Mouse (Mus musculus) G1E-ER4 (cell line): Measurements from ENCODE around the gene Itpkb. TPM values are rescaled to one million over a fixed set of nuclear protein-coding genes. Genes with fewer than 3 reads are reported as not detected.

Experiments used
- GATA1 ChIP-seq: IDR thresholded peaks from one replicate; pipeline ENCODE4 v1.8.0; 2012; ENCODE audit warnings: low read length, inconsistent platforms
- polyA plus RNA-seq: library from polyadenylated mRNA; stranded (reverse); fragments of >175 nt; gene quantifications from 2 replicates; pipeline ENCODE4 v1.2.3, GENCODE M21; 2012

The Itpkb gene
- polyA plus RNA-seq, 1 experiment = 19.6 TPM

DNA sequence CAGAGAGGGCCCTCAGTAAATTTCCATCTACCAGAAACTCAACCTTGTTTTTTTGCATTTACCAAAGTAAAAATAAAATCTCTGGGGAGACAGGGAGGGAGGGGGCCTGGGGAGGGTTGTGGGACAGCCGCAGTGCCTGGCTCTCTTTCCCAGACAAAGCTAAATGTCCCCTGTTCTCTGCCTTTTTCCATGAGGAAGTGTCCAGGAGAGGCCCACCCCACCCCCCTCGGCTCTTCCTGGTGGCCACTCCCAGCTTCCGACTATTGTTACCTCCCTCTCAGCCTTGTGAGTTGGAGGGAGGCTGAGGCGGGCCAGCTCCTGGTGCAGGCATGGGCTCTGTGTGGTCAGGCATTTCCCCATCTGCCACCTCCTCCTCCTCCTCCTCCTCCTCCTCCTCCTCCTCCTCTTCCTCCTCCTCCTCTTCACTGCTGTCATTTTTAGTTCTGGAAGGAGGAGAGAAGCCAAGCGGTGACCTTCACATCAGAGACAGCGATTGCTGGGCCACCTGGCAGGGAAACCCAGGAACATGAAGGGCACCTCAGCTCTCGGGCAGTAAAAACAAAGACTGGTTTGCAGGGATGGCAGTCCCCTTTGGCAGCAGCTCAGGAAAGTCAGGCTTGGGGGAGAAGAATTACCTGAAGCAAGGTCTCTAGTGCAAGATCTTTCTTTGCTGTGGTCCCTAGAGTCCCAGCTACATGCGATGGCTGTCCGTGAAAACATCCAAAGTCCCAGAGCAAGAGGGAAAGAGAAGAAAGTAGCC is 75.5 kb downstream of the Itpkb start:
- no peak for TF ChIP-seq GATA1

DNA sequence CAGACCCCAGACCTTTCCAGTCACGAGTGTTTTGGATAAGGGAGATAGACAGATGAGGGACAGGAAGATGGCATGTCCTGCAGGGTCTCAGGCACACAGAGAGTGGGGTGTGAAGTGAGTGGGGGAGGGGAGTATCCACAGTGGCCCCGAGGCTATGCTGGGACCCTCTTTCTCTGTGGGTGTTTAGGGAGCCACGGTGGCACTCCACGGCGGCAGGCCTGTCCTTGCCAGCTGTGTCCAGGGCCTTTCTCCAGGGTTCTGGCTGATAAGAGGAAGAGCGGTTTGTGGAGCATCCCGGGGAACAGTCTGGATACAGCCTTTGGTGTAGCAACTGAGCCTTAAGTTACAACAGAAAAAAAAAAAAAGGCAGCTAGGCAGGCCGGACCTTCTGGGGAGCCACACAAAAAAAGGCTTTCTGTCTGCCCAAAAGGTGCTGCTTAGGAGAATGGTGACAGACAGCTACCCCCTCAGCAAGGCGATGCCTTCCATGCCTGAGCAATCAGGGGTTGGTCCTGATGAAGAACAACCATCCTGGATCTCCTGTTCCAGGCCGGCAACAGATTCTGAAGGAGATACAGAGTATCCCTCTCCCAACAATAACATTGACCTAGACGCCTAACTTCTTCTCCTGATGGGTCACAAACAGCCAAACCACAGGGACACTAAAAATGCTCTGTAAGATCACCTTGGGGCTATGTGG is 76.2 kb downstream of the Itpkb start:
- no peak for TF ChIP-seq GATA1

GRCm38 (mm10) chr1:180407171-180407671 is 76.9 kb downstream of the Itpkb start:
- TF ChIP-seq GATA1 = no peak

DNA sequence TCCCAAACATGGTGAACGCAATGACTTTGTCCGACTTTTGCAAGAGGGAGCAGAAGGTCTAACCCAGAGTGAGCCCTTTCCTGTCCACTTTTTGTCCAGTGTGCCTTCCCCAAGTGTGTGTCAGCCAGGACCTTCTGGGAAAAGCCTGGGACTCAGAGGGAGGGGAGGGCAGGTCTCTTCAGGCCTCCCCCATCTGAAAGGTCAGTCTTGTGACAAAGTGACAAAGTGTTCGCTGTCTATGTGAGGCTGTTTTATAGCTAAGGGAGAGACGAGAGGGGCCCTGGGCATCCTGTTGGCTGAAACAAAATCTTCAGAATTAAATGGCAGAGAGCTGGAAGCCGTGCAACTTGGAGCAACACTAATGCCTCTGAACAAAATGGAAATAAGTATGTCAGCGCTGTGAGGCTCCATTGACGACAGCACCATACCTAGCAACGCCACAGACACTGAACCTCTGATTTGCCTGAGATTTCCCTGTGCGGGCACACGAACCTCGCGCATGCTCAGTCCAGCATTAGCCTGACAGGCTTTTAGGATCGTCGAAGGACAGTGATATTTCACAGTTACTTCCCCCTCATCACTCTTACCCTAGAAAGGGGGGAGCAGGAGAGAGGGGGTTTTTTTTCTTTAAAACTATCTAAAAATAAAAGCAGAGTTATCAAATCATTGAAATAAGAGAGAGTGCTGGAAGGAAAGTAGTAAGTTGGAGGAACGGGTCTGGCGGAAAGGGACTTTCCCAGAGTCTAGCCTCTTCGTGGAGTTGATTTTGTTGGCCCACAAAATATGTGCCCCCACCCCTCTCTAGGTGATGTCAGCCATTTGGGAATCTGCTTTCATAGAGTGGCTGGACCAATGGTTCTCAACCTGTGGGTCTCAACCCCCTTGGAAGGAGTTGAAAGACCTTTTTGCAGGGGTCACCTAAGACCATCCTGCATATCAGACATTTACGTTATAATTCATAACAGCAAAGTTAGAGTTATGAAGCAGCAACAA is 77.7 kb downstream of the Itpkb start:
- no peak for TF ChIP-seq GATA1

GRCm38 (mm10) chr1:180408832-180409231 is 78.5 kb downstream of the Itpkb start:
- no peak for TF ChIP-seq GATA1

DNA sequence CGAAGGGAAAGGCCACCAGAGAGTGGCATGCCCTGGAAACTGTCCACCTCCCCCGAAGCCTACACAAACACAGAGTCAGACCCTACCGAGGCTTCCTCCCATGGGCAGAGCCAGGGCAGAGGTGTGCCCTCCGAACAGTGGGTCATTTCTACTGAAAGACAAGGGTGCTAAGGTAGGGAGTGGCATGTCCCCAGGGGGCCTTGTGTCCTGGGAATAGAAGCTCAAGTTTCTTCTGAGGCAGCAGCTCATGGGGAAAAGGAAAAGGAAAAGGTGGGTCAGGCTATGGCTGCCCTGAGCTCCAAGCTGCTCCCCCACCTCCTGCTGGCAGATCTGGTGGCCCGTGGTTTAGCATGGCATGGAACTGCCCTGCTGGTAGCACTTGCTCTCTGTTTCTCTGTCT is 79.5 kb downstream of the Itpkb start:
- TF ChIP-seq GATA1 = no peak

GRCm38 (mm10) chr1:180410306-180410705 is 80.0 kb downstream of the Itpkb start:
- TF ChIP-seq GATA1 = no peak

DNA sequence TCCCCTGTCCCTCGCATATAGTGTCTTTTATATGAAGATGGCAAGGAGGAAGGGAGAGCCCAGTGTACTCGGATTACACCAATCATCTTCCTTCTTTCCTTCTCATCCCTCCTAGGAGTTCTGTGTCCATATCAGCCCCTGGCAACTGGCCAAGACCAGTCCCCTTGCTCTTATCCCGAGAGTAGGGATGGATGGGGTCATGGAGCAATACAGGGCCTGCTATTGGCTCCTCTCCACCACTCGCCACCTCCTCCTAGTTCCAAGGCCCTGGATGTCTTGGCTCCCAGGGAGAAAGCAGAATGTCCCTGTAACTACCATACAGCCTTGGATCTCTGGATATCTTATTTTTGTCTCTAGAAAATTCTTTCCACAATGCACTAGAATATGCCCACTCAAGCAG is 84.8 kb downstream of the Itpkb start:
- TF ChIP-seq GATA1 = no peak

DNA sequence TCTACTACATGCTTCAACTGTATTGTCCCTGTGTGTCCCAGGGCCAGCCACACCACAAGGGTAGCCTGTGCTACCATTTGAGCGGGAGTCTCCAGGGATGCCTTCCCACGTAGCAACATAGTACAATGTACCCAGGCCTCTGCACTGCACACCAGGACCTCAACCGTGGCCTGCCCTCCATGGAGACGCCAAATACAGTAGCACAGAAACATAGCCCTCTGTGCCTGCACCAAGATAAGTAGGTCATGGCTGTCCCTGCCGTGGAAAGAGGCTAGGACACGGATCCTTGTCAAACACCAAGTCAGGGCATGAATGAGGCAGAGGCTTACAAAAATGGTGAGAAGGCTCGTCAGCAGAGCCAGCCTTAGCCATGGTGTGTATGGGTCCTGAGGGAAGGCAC is 85.6 kb downstream of the Itpkb start:
- TF ChIP-seq GATA1 = no peak

DNA sequence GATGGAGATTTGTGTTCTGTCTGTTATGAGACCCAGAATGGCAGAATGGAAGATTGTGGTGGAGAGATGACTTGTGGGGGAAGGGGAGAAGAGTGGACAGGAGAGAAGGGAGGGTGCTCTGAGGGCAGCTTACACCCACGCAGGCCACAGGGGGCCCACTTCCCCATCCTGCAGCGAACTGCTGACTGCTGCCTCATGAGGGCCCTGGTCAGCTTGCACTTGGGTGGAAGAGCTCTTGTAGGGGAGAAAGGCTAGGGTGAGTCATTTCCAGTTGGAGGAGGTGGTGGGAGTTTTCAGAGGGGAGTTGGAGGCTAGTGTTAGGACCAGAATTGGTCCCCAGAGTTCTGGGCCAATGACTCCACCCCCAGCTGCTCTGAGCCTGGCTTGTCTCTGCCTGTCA is 86.8 kb downstream of the Itpkb start:
- no peak for TF ChIP-seq GATA1

- TF ChIP-seq GATA1 = no peak
Measured at GRCm38 (mm10) chr1:180419059-180419458, 88.8 kb downstream of the Itpkb start.

DNA sequence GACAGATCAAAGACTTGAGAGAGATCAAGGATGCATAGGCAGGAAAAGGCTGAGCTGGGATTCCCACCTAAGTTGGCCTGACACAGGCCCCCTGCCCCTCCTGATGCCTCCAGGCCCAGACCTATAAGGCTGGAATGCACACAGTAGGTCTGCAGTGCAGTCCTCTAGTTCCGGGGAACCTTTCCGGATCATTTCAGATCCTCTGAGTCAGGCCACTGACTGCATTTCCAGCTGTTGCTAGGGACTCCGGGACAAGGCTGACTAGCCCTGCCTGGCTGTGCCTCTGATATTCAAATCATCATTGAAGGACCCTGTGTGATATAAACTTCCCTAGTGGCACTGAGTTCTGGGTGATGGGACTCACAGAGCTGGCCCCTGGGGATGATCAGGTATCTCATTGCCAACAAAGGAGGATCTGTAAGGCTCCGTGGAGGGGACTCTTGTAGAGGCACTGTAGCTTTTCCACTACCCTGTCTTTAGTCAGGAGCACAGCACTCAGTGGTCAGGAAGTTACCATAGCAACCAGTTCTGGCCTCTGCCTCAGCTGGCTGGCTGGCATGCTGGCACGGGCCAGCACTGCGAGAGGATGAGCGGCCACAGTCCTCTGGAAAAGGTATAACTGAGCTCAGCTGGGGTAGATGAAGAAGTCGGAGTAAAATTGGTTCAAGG is 90.3 kb downstream of the Itpkb start:
- no peak for TF ChIP-seq GATA1

GRCm38 (mm10) chr1:180421165-180421909 is 91.1 kb downstream of the Itpkb start:
- no peak for TF ChIP-seq GATA1

- no peak for TF ChIP-seq GATA1
Measured at GRCm38 (mm10) chr1:180422076-180422828, 92.0 kb downstream of the Itpkb start.
